Mouse (Mus musculus): ENCODE measurements around the gene Arhgef5.

DNA sequence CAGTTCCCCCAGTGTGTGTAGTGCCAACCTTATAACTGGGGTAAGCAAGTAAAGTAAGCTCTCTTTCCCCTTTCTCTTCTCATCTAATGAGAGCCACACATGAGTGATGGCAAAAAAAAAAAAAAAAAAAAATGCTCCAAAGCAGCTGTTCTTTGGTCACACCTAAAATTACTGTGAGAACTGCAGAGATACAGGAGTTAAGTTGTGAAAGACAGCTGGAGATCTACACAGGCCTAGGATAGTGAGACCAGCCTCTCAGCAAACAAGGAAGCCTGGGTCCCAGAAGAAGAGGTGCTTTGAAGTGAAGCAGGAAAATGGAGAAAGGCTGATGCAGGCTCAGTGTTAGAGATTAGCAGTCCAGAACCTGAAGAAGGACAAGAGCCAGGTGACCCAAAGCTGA is 47.2 kb downstream of the Arhgef5 start:
- TF ChIP-seq POLR2A (IDR thresholded peaks at IDR 0.05; ENCODE audit: borderline replicate concordance, low read depth, low read length) (no peak), CTCF (IDR thresholded peaks at IDR 0.05; ENCODE audit: low read depth, low read length) (no peak)

Data from bone marrow macrophage, adult 2 months (primary cell).